Mouse (Mus musculus) forebrain, embryonic 13.5 days (tissue): ENCODE results near the gene Canx. TPM values are rescaled to one million over a fixed set of nuclear protein-coding genes. Genes with fewer than 3 reads are reported as not detected.
"Not testable (repeated sequence)": the region's sequence is repeated elsewhere in the genome, so short reads cannot be mapped to it uniquely, and the experiment has no call there.

ENCODE experiments used
- ATAC-seq: fragments of 200-750 bp; cut with Nextera tagmentation; 2 replicates; pipeline ENCODE4 v1.8.0; 2017
- H3K27ac ChIP-seq: fragments of 300-500 bp; sonication (generic); 2 replicates; pipeline ENCODE4 v1.5.1; 2015; ENCODE audit warnings: inconsistent platforms, mild to moderate bottlenecking, moderate library complexity
- H3K27me3 ChIP-seq: fragments of 300-500 bp; sonication (generic); 2 replicates; pipeline ENCODE4 v1.6.1; 2015; ENCODE audit warnings: mild to moderate bottlenecking, inconsistent platforms
- H3K36me3 ChIP-seq: fragments of 300-500 bp; sonication (generic); 2 replicates; pipeline ENCODE4 v1.6.1; 2015; ENCODE audit warnings: mild to moderate bottlenecking, inconsistent platforms; ENCODE audit not compliant: poor library complexity, severe bottlenecking
- H3K4me1 ChIP-seq: fragments of 300-500 bp; sonication (generic); 2 replicates; pipeline ENCODE4 v1.6.1; 2015; ENCODE audit warnings: inconsistent platforms
- H3K4me2 ChIP-seq: fragments of 300-500 bp; sonication (generic); 2 replicates; pipeline ENCODE4 v1.6.1; 2015; ENCODE audit warnings: inconsistent platforms, mild to moderate bottlenecking, moderate library complexity
- H3K4me3 ChIP-seq: fragments of 300-500 bp; sonication (generic); 2 replicates; pipeline ENCODE4 v1.5.1; 2015; ENCODE audit warnings: mild to moderate bottlenecking, inconsistent platforms
- H3K9ac ChIP-seq: fragments of 300-500 bp; sonication (generic); 2 replicates; pipeline ENCODE4 v1.6.1; 2015; ENCODE audit warnings: mild to moderate bottlenecking, inconsistent platforms
- H3K9me3 ChIP-seq: fragments of 300-500 bp; sonication (generic); replicated peaks from 2 replicates; pipeline ENCODE4 v1.6.1; 2016; ENCODE audit warnings: inconsistent platforms
- WGBS: fragments of 180-500 bp; shearing (Covaris S2); methylation state at CpG from one replicate; pipeline ENCODE4 v1.1.7; 2015; 5-methylcytosine and 5-hydroxymethylcytosine counted together
- polyA plus RNA-seq: library from polyadenylated mRNA; unstranded; fragments of >200 nt; fragmentation: Nextera tagmentation; extraction: Ambion mirVana; gene quantifications from 2 replicates; pipeline ENCODE4 v1.2.1, GENCODE M21; 2015

Gene Canx
- polyA plus RNA-seq, 1 experiment from 2014 or later = 243 TPM

DNA sequence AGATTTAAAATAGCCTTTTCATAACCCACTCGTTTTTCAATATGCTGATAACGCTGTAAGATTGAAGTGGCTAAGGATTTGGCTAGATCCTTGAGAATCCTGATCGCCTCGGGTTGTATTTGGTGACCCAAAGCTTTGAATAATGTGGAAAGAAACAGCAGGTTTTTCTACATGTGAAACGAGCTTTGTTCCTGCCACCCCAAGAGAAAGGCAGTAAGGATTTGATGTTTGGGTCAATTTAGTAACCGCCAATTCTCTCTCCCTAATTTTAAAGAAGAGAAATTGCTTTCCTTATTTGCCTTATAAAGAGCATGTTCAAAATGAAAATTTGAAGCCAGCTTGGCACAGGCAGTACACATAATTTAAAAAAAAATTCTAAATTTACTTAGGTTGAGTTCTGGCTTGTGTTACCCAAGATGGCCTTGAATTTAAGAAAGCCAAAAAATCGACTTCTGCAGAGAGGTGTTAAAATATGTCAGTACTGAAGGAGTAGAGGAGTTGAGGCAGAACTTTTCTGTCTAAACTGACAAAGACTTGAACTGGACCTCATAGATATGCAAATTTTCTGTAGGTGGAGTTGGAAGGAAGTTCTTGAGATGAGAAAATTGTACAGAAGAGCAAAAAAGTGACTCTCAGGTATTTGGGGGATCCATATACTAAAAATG is 961 bp upstream of the Canx start:
- Histone ChIP-seq H3K9ac (peak overlapping the region; percentile 84), H3K27me3 (no peaks in the 10 kb centered on the region), H3K4me2 (peak overlapping the region; percentile 84), H3K4me1 (peaks cover 41% of the 10 kb centered on the region), H3K36me3 (0 out of 2 replicates have a peak, but pooled peaks cover 3% of the 10 kb centered on the region), H3K9me3 (no peaks in the 10 kb centered on the region), H3K27ac (peak overlapping the region; percentile 91), H3K4me3 (peak overlapping the region; percentile 94)
- ATAC-seq = no peak
- WGBS = 5% methylated on average over 7 of the region's 7 CpGs

GRCm38 (mm10) chr11:50324751-50325471 is 562 bp downstream of the Canx start:
- no peak; the same call in 1 of the 2 replicates for ATAC-seq
- peaks cover 41% of the 10 kb centered on the region for H3K4me1 ChIP-seq
- peak overlapping the region; percentile 84 for H3K27ac ChIP-seq
- peak overlapping the region; percentile 94 for H3K4me3 ChIP-seq
- 0 out of 2 replicates have a peak, but pooled peaks cover 3% of the 10 kb centered on the region for H3K36me3 ChIP-seq
- peak overlapping the region; percentile 84 for H3K4me2 ChIP-seq
- H3K9me3 ChIP-seq = no peaks in the 10 kb centered on the region
- no peaks in the 10 kb centered on the region for H3K27me3 ChIP-seq
- H3K9ac ChIP-seq = peak overlapping the region; percentile 95
- WGBS = 1% methylated on average over 31 of the region's 34 CpGs

DNA sequence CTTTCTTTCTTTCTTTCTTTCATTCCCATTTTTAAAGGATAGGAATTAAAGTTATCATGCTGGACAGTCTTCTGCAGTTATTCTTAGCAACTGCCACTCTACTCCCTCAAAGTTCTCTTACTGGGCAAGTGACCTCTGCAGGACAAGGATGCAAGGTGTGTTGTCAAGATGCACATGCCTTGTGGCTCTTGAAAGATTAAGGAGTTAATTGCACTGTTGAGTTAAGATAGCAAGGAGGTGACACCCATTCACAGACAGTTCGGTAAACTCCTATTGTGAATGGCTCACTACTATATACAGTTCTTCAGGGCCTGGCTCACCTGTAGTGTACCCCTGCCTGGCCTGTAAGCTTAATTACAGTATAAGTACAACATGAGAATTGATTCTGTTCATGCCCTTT is 1.6 kb downstream of the Canx start:
- ATAC-seq = no peak
- H3K4me3 ChIP-seq = peak overlapping the region; percentile 94
- H3K27me3 ChIP-seq = no peaks in the 10 kb centered on the region
- H3K36me3 ChIP-seq = peaks cover 10% of the 10 kb centered on the region; the same call in 1 of the 2 replicates
- peak overlapping the region; percentile 84 for H3K4me2 ChIP-seq
- H3K27ac ChIP-seq = no peak overlapping the region
- no peaks in the 10 kb centered on the region for H3K9me3 ChIP-seq
- WGBS = 43% methylated on average over 1 of the region's 1 CpGs
- peaks cover 41% of the 10 kb centered on the region for H3K4me1 ChIP-seq
- peak overlapping the region; percentile 95 for H3K9ac ChIP-seq

DNA sequence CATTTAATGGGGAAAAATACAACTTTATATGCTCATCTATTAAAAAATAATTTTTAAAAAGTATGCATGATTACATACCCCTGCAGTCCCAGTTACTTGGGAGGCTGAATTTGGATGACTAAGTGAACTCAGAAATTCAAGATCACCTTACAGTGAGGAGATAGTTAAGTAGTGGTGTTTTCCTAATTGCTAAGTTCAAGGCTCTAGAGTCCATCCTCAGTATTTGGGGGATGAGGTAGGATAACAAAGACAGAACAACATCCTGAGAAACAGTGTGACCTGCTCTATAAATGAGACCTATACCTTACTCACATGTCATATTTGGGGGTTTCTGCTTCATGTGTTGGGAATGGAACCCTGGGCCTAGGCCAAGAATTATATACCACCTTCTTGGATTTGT is 3.1 kb downstream of the Canx start:
- Histone ChIP-seq H3K9ac (no peak overlapping the region), H3K27me3 (no peaks in the 10 kb centered on the region), H3K36me3 (peaks cover 7% of the 10 kb centered on the region; the same call in 1 of the 2 replicates), H3K4me3 (no peak overlapping the region), H3K4me2 (no peak overlapping the region), H3K27ac (no peak overlapping the region), H3K4me1 (peaks cover 41% of the 10 kb centered on the region), H3K9me3 (no peaks in the 10 kb centered on the region)
- ATAC-seq = no peak

GRCm38 (mm10) chr11:50321239-50321638 is 4.2 kb downstream of the Canx start:
- 97% methylated on average over 6 of the region's 6 CpGs for WGBS
- Histone ChIP-seq H3K27ac (no peak overlapping the region), H3K4me1 (peaks cover 33% of the 10 kb centered on the region), H3K36me3 (peaks cover 7% of the 10 kb centered on the region; the same call in 1 of the 2 replicates), H3K9ac (no peak overlapping the region), H3K9me3 (no peaks in the 10 kb centered on the region), H3K27me3 (no peaks in the 10 kb centered on the region), H3K4me2 (no peak overlapping the region), H3K4me3 (no peak overlapping the region)
- ATAC-seq = no peak

DNA sequence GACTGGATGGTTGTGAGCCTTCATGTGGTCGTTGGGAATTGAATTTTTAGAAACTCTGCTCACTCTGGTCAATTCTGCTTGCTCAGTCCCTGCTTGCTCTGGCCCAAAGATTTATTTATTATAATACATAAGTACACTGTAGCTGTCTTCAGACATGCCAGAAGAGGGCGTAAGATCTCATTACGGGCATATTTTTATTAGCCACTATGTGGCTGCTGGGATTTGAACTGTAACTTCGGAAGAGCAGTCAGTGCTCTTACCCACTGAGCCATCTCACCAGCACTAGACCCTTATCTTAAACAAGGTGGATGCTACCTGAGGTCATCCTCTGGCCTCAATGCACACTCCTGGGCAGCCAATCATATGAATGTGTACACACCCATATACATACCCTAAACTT is 6.1 kb downstream of the Canx start:
- H3K9ac ChIP-seq, H3K27ac ChIP-seq, H3K27me3 ChIP-seq, H3K9me3 ChIP-seq, ATAC-seq, H3K4me2 ChIP-seq, H3K4me3 ChIP-seq, H3K36me3 ChIP-seq: not testable (repeated sequence)
- WGBS = 94% methylated on average over 4 of the region's 4 CpGs
- peaks cover 27% of the 10 kb centered on the region for H3K4me1 ChIP-seq

DNA sequence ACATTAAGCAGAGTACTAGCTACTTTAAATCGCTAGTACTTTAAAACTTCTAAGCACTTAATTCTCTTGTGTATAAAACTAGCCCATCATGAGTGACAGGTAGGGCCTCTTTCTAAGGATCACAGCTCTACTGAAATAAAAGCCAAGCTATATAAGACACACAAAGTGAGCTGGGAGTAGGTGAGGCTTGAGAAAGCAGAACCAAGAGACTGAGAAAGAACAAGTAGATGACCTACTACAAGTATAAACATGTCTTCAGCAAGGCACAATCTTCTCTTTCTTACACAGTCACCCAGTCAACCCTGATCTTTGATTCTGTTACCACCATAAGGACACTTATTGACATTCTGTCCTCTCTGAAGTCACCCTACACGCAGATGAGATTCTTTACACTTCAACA is 12.7 kb downstream of the Canx start:
- no peaks in the 10 kb centered on the region for H3K9me3 ChIP-seq
- no peak for ATAC-seq
- no peaks in the 10 kb centered on the region for H3K27me3 ChIP-seq
- H3K27ac ChIP-seq = no peak overlapping the region
- no peaks in the 10 kb centered on the region for H3K4me1 ChIP-seq
- no peak overlapping the region for H3K4me3 ChIP-seq
- H3K9ac ChIP-seq = no peak overlapping the region
- H3K4me2 ChIP-seq = no peak overlapping the region
- 85% methylated on average over 2 of the region's 2 CpGs for whole genome bisulfite sequencing
- peaks cover 34% of the 10 kb centered on the region for H3K36me3 ChIP-seq

- no peak overlapping the region for H3K9ac ChIP-seq
- no peaks in the 10 kb centered on the region for H3K4me1 ChIP-seq
- ATAC-seq = no peak
- no peaks in the 10 kb centered on the region for H3K9me3 ChIP-seq
- peaks cover 93% of the 10 kb centered on the region for H3K36me3 ChIP-seq
- H3K4me2 ChIP-seq = no peak overlapping the region
- H3K27me3 ChIP-seq = no peaks in the 10 kb centered on the region
- no peak overlapping the region for H3K27ac ChIP-seq
- no peak overlapping the region for H3K4me3 ChIP-seq
- 97% methylated on average over 2 of the region's 2 CpGs for WGBS
Measured at GRCm38 (mm10) chr11:50303406-50303805, 22.1 kb downstream of the Canx start.

- Histone ChIP-seq H3K9ac (peak within 1 kb of the TSS; percentile 98), H3K4me2 (peak within 1 kb of the TSS; percentile 83), H3K4me3 (peak within 1 kb of the TSS; percentile 98), H3K27ac (peak within 1 kb of the TSS; percentile 97), H3K9me3 (no peaks in the 10 kb centered on the region), H3K27me3 (no peaks in the 10 kb centered on the region), H3K36me3 (peaks cover 41% of the 10 kb centered on the region), H3K4me1 (peaks cover 31% of the 10 kb centered on the region)
- ATAC-seq = peak; percentile 99
- under 1% methylated on average over 45 of the region's 45 CpGs for WGBS
Measured at GRCm38 (mm10) chr11:50292190-50292855, 33.1 kb downstream of the Canx start, which contains the start of gene Maml1. Gene Maml1 (minus strand): TSS chr11:50292311.

DNA sequence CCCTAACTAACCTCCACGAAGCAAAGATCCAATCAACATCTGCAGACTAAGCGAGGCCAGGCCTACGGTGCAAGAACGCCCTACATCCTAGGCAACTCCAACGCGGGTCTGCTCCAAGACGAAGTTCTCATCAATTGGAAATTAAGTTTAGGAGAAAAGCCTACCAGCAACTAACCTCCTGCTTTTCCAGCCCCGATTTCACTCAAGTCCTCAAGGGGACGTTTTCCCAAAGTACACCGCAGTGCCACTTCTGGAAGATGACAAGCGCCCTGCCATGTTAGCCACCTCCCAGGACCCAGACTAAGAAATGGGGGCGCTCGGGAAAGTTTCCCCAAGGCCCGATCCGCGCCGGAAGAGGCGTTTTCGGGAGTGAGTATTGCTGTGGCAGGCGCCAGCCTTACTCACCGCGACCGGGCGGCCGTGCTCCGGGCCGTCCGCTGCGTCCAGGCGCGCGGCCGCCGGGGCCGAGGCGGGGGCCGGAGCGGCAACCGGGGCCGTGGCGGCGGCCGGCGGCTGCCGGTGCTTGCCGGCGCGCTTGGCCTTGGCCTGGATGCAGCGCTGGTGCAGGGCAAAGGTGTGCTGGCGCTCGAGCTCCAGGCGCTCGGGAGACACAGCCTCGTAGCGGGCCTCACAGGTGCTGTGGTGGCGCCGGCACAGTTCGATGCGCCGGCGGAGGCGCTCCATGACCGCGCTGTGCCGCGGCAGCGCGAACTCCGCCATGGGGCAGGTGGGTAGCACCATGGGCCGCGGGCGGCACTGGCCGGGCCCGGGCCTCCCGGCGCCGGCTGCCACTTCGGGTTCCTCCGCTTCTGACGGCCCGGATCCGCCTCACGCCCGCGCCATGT is 33.9 kb downstream of the Canx start:
- Histone ChIP-seq H3K4me1 (peaks cover 31% of the 10 kb centered on the region), H3K4me3 (peak overlapping the region; percentile 98), H3K27me3 (no peaks in the 10 kb centered on the region), H3K36me3 (peaks cover 39% of the 10 kb centered on the region), H3K9ac (peak overlapping the region; percentile 98), H3K27ac (peak overlapping the region; percentile 97), H3K9me3 (no peaks in the 10 kb centered on the region), H3K4me2 (peak overlapping the region; percentile 83)
- under 1% methylated on average over 69 of the region's 85 CpGs for WGBS
- ATAC-seq = peak; percentile 85

DNA sequence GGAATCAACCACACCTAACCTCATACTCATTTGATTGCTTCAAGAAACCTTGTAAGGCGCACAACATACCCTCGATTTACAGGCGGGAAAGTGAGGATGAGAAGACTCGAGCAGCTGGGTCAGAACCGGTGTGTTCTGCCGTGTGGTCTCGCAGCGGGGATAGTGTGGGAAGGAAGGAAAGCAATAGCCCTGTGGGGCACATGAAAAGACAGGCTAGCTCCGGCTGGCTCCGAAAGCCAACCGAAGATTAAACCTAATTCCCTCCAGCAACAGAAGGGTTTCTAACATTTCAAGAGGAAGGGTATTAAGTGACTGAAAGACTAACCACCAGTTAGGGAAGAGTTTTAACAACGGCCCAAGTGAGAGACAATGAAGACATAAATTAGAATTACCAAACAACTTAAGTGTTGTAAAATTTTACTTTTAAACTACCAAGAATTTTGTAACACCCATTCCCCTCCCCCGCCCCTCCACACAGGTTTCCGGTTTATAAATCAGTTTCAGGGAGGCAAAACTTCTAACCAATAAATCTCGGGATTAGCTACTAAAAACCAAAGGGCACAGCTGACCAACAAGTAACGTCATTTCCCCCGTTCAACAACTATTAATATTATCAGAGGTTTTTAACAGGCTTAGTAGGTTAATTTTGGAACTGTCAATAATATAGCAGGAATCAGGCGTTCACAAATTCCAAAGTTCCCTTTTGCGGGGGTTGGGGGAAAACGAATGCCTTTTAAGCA is 34.8 kb downstream of the Canx start:
- Histone ChIP-seq H3K4me2 (peak overlapping the region; percentile 83), H3K36me3 (peaks cover 42% of the 10 kb centered on the region)
- 13% methylated on average over 20 of the region's 20 CpGs for WGBS

More for the DNA sequence above, 34.8 kb downstream of the Canx start:
- H3K4me3 ChIP-seq = peak overlapping the region; percentile 98
- H3K27ac ChIP-seq = no peak overlapping the region
- H3K4me1 ChIP-seq = peaks cover 31% of the 10 kb centered on the region
- no peak for ATAC-seq
- H3K9me3 ChIP-seq = no peaks in the 10 kb centered on the region
- no peaks in the 10 kb centered on the region for H3K27me3 ChIP-seq
- H3K9ac ChIP-seq = peak overlapping the region; percentile 98
